Mouse (Mus musculus) erythroblast, embryonic 14.5 days (primary cell): ENCODE data around the gene Smarcad1. TPM values are rescaled to one million over a fixed set of nuclear protein-coding genes. Genes with fewer than 3 reads are reported as not detected.
"Not testable (repeated sequence)": the region's sequence is repeated elsewhere in the genome, so short reads cannot be mapped to it uniquely, and the experiment has no call there.

ENCODE experiments used
- H3K27me3 ChIP-seq: 2 replicates; pipeline ENCODE4 v1.6.1; 2012; ENCODE audit warnings: inconsistent platforms; ENCODE audit not compliant: control insufficient read depth
- H3K36me3 ChIP-seq: 2 replicates; pipeline ENCODE4 v1.6.1; 2012; ENCODE audit warnings: mild to moderate bottlenecking, inconsistent platforms; ENCODE audit not compliant: control insufficient read depth
- H3K4me1 ChIP-seq: 2 replicates; pipeline ENCODE4 v1.6.1; 2012; ENCODE audit warnings: inconsistent platforms; ENCODE audit not compliant: control insufficient read depth
- H3K4me3 ChIP-seq: replicated peaks from 2 replicates; pipeline ENCODE3; 2012; ENCODE audit warnings: moderate library complexity, mild to moderate bottlenecking, inconsistent platforms
- H3K9me3 ChIP-seq: 2 replicates; pipeline ENCODE4 v1.6.1; 2012; ENCODE audit warnings: low read length, inconsistent platforms, mixed read lengths; ENCODE audit not compliant: control insufficient read depth
- GATA1 ChIP-seq: IDR thresholded peaks from 2 replicates; pipeline ENCODE4 v1.6.1; 2012; ENCODE audit warnings: low read length, inconsistent platforms, mixed read lengths
- TAL1 ChIP-seq: IDR thresholded peaks from 3 replicates; pipeline ENCODE4 v1.6.1; 2012; ENCODE audit warnings: low read length, inconsistent platforms, mixed read lengths
- polyA plus RNA-seq: library from polyadenylated mRNA; stranded (reverse); fragments of >175 nt; gene quantifications from 2 replicates; pipeline ENCODE4 v1.2.3, GENCODE M21; 2012

Smarcad1 gene
- polyA plus RNA-seq, 1 experiment: 0.34 TPM

GRCm38 (mm10) chr6:65021883-65022282, 20.5 kb upstream of the Smarcad1 start:
- Histone ChIP-seq H3K36me3 (no peaks in the 10 kb centered on the region), H3K4me3 (no peak overlapping the region), H3K4me1 (no peaks in the 10 kb centered on the region), H3K27me3 (no peaks in the 10 kb centered on the region), H3K9me3 (no peaks in the 10 kb centered on the region)
- TF ChIP-seq TAL1 (no peak), GATA1 (no peak)

- Histone ChIP-seq H3K9me3 (no peaks in the 10 kb centered on the region), H3K36me3 (no peaks in the 10 kb centered on the region), H3K27me3 (no peaks in the 10 kb centered on the region), H3K4me3 (no peak overlapping the region), H3K4me1 (no peaks in the 10 kb centered on the region)
- no peak for TF ChIP-seq TAL1
- TF ChIP-seq GATA1: no peak
These were observed 19.3 kb upstream of the Smarcad1 start for GRCm38 (mm10) chr6:65023053-65023452.

GRCm38 (mm10) chr6:65024668-65025067, 17.7 kb upstream of the Smarcad1 start:
- Histone ChIP-seq H3K4me3 (no peak overlapping the region), H3K27me3 (no peaks in the 10 kb centered on the region), H3K9me3 (no peaks in the 10 kb centered on the region), H3K36me3 (no peaks in the 10 kb centered on the region), H3K4me1 (no peaks in the 10 kb centered on the region)
- TF ChIP-seq TAL1: no peak
- no peak for TF ChIP-seq GATA1

DNA sequence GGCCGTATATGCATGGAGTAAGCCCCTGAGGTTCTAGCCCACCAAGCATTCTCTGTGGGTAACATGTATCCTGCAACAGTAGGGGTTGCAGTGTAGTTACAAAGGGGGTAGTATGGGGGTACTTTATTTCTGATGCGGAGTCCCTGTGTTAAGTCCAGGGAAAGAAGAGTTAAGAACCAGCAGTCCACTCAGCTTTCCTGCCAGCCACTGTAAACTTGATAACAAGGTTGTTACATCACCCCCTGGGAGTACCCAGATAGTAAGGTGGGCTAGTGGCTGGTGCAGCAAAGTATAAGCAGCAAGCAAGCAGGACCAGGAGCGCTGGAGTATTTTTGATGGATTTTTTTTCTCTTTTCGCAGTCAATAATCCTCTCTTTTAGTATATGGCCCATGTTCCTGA, 17.3 kb upstream of the Smarcad1 start:
- H3K4me1 ChIP-seq: no peaks in the 10 kb centered on the region
- no peaks in the 10 kb centered on the region for H3K36me3 ChIP-seq
- H3K9me3 ChIP-seq: no peaks in the 10 kb centered on the region
- no peak overlapping the region for H3K4me3 ChIP-seq
- TF ChIP-seq GATA1 (no peak), TAL1 (no peak)
- no peaks in the 10 kb centered on the region for H3K27me3 ChIP-seq

- no peak for TF ChIP-seq TAL1
- no peak for TF ChIP-seq GATA1
- Histone ChIP-seq H3K9me3 (no peaks in the 10 kb centered on the region), H3K4me3 (no peak overlapping the region), H3K4me1 (no peaks in the 10 kb centered on the region), H3K27me3 (no peaks in the 10 kb centered on the region), H3K36me3 (no peaks in the 10 kb centered on the region)
These were observed 7.7 kb upstream of the Smarcad1 start for GRCm38 (mm10) chr6:65034661-65035060.

GRCm38 (mm10) chr6:65035469-65035868, 6.9 kb upstream of the Smarcad1 start:
- TF ChIP-seq TAL1 (no peak), GATA1 (no peak)
- H3K27me3 ChIP-seq: no peaks in the 10 kb centered on the region
- H3K4me3 ChIP-seq: no peak overlapping the region
- H3K9me3 ChIP-seq: no peaks in the 10 kb centered on the region
- H3K36me3 ChIP-seq: no peaks in the 10 kb centered on the region
- H3K4me1 ChIP-seq: no peaks in the 10 kb centered on the region

- H3K4me1 ChIP-seq: peaks cover 19% of the 10 kb centered on the region
- TF ChIP-seq TAL1 (no peak), GATA1 (no peak)
- H3K4me3 ChIP-seq: peak overlapping the region; percentile 91
- H3K9me3 ChIP-seq: no peaks in the 10 kb centered on the region
- H3K36me3 ChIP-seq: peaks cover 32% of the 10 kb centered on the region
- no peaks in the 10 kb centered on the region for H3K27me3 ChIP-seq
These were observed 451 bp upstream of the Smarcad1 start for GRCm38 (mm10) chr6:65041932-65042331.

GRCm38 (mm10) chr6:65043241-65043640, 858 bp downstream of the Smarcad1 start:
- H3K9me3 ChIP-seq: no peaks in the 10 kb centered on the region
- peaks cover 19% of the 10 kb centered on the region for H3K4me1 ChIP-seq

GRCm38 (mm10) chr6:65049100-65049499, 6.7 kb downstream of the Smarcad1 start:
- Histone ChIP-seq H3K36me3 (peaks cover 75% of the 10 kb centered on the region), H3K27me3 (no peaks in the 10 kb centered on the region)
- TF ChIP-seq TAL1: no peak

More at GRCm38 (mm10) chr6:65043241-65043640, 858 bp downstream of the Smarcad1 start:
- H3K4me3 ChIP-seq: peak overlapping the region; percentile 91
- no peak for TF ChIP-seq TAL1
- TF ChIP-seq GATA1: no peak
- peaks cover 33% of the 10 kb centered on the region for H3K36me3 ChIP-seq
- H3K27me3 ChIP-seq: no peaks in the 10 kb centered on the region

DNA sequence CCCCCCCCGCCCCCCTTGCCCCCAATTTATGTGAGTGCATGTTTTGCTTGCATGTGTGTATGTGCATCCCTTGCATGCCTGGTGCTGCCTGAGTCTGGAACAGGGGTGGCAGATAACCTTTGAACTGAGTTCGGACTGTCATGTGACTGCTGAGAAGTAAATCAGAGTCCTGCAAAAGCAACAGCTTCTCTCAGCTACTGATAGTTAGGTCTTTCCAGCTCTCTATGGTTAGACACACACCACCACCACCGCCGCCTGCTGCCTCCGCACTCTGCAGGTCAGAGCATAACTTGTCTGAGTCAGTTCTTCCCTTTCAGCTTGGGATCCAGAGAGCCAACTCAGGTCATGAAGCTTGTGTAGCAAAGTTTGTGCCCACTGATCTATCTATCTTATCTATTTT, 14.2 kb downstream of the Smarcad1 start:
- Histone ChIP-seq H3K4me3 (no peak overlapping the region), H3K36me3 (peaks cover 82% of the 10 kb centered on the region), H3K27me3 (no peaks in the 10 kb centered on the region), H3K9me3 (no peaks in the 10 kb centered on the region), H3K4me1 (no peaks in the 10 kb centered on the region)
- TF ChIP-seq GATA1 (no peak), TAL1 (no peak)

More at GRCm38 (mm10) chr6:65049100-65049499, 6.7 kb downstream of the Smarcad1 start:
- Histone ChIP-seq H3K4me1 (no peaks in the 10 kb centered on the region), H3K4me3 (no peak overlapping the region), H3K9me3 (no peaks in the 10 kb centered on the region)

DNA sequence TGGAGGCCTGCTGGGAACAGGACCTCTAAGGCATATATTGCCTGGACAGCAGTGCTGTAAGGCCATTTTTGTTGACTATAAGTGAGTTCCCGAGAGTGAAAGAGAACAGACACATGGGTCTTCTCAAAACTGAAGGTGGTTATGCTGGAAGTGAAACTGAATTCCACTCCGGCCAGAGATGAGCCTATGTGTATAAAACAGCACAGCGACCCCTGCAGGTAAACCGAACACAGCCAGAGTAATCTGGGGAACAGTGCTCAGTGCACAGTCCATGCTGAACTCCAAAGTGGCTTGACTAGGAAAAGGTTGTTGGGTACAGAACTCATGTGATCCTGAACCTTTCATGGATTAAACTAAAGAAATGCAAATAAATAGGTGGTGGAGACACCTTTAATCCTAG, 14.8 kb downstream of the Smarcad1 start:
- H3K27me3 ChIP-seq, H3K9me3 ChIP-seq, H3K4me3 ChIP-seq, H3K4me1 ChIP-seq: not testable (repeated sequence)
- H3K36me3 ChIP-seq: peaks cover 82% of the 10 kb centered on the region
